Mouse (Mus musculus) cortical plate, adult 2 months (tissue): Measurements from ENCODE around the gene Cdk5r2. TPM values are rescaled to one million over a fixed set of nuclear protein-coding genes. Genes with fewer than 3 reads are reported as not detected.
"Not testable (repeated sequence)": the region's sequence is repeated elsewhere in the genome, so short reads cannot be mapped to it uniquely, and the experiment has no call there.

ENCODE experiments used
- H3K27ac ChIP-seq: fragments of 200-500 bp; 2 replicates; pipeline ENCODE4 v1.5.1; 2012; ENCODE audit warnings: low read length, control low read depth, inconsistent platforms; ENCODE audit not compliant: insufficient read depth
- H3K4me1 ChIP-seq: fragments of 200-500 bp; 2 replicates; pipeline ENCODE4 v1.6.1; 2011; ENCODE audit warnings: low read length; ENCODE audit not compliant: control insufficient read depth, insufficient read depth
- H3K4me3 ChIP-seq: fragments of 200-500 bp; 2 replicates; pipeline ENCODE4 v1.5.1; 2011; ENCODE audit warnings: mild to moderate bottlenecking, low read length, control low read depth; ENCODE audit not compliant: insufficient read depth
- CTCF ChIP-seq: fragments of 200-500 bp; IDR thresholded peaks from 2 replicates; pipeline ENCODE4 v1.5.1; 2011; ENCODE audit warnings: mild to moderate bottlenecking, control low read depth, low read length; ENCODE audit not compliant: insufficient read depth; ENCODE audit errors: extremely low read depth
- POLR2A ChIP-seq: fragments of 200-500 bp; IDR thresholded peaks from 2 replicates; pipeline ENCODE4 v1.6.1; 2011; ENCODE audit warnings: mild to moderate bottlenecking, low read length, control low read depth; ENCODE audit not compliant: insufficient read depth; ENCODE audit errors: extremely low read depth
- polyA plus RNA-seq: library from polyadenylated mRNA; depleted of rRNA; stranded (reverse); fragments of >200 nt; gene quantifications from 2 replicates; pipeline ENCODE4 v1.2.3, GENCODE M21; 2012; rRNA removed

Cdk5r2 gene
- polyA plus RNA-seq = 304 and 313 TPM in 2 replicates

- Histone ChIP-seq H3K4me3 (peak within 1 kb of the TSS; percentile 97), H3K27ac (peak within 1 kb of the TSS; percentile 61), H3K4me1 (peaks cover 16% of the 10 kb centered on the region)
- TF ChIP-seq POLR2A (peak; percentile 88), CTCF (no peak)
These were observed at the start of gene Cdk5r2 for GRCm38 (mm10) chr1:74854306-74855056. Cdk5r2 (plus strand) TSS chr1:74854934.

- H3K4me3 ChIP-seq = no peak overlapping the region
- H3K4me1 ChIP-seq = peaks cover 2% of the 10 kb centered on the region
- TF ChIP-seq POLR2A (no peak), CTCF (no peak)
- H3K27ac ChIP-seq = no peak overlapping the region
These were observed 49.3 kb upstream of the Cdk5r2 start for GRCm38 (mm10) chr1:74805340-74805835.

- Histone ChIP-seq H3K4me1 (peaks cover 2% of the 10 kb centered on the region), H3K27ac (no peak overlapping the region), H3K4me3 (no peak overlapping the region; the same call in 1 of the 2 replicates)
- TF ChIP-seq POLR2A = no peak
- no peak for TF ChIP-seq CTCF
These were observed 48.9 kb upstream of the Cdk5r2 start for GRCm38 (mm10) chr1:74805843-74806242.

- TF ChIP-seq POLR2A (no peak), CTCF (0 out of 2 replicates have a peak, but pooled peaks have one; percentile 4)
- H3K27ac ChIP-seq = peak overlapping the region; percentile 58; the same call in 1 of the 2 replicates
- peak overlapping the region; percentile 15 for H3K4me3 ChIP-seq
These were observed 48.1 kb upstream of the Cdk5r2 start for GRCm38 (mm10) chr1:74806360-74807311.

GRCm38 (mm10) chr1:74807551-74808071, 47.1 kb upstream of the Cdk5r2 start:
- H3K27ac ChIP-seq = no peak overlapping the region
- TF ChIP-seq CTCF (no peak), POLR2A (no peak)
- peaks cover 2% of the 10 kb centered on the region; the same call in 1 of the 2 replicates for H3K4me1 ChIP-seq
- H3K4me3 ChIP-seq = no peak overlapping the region; the same call in 1 of the 2 replicates

More at GRCm38 (mm10) chr1:74806360-74807311, 48.1 kb upstream of the Cdk5r2 start:
- peaks cover 2% of the 10 kb centered on the region for H3K4me1 ChIP-seq

- Histone ChIP-seq H3K4me3 (no peak overlapping the region), H3K27ac (no peak overlapping the region)
- TF ChIP-seq POLR2A (0 out of 2 replicates have a peak, but pooled peaks have one; percentile 16), CTCF (peak; percentile 89)
These were observed 46.7 kb upstream of the Cdk5r2 start for GRCm38 (mm10) chr1:74808078-74808477.

GRCm38 (mm10) chr1:74809007-74809406, 45.7 kb upstream of the Cdk5r2 start:
- Histone ChIP-seq H3K27ac (no peak overlapping the region), H3K4me3 (no peak overlapping the region), H3K4me1 (no peaks in the 10 kb centered on the region)
- TF ChIP-seq CTCF (0 out of 2 replicates have a peak, but pooled peaks have one; percentile 10), POLR2A (no peak)

More at GRCm38 (mm10) chr1:74808078-74808477, 46.7 kb upstream of the Cdk5r2 start:
- peaks cover 2% of the 10 kb centered on the region; the same call in 1 of the 2 replicates for H3K4me1 ChIP-seq

GRCm38 (mm10) chr1:74814931-74815647, 39.6 kb upstream of the Cdk5r2 start:
- no peak overlapping the region for H3K4me3 ChIP-seq

GRCm38 (mm10) chr1:74815965-74816364, 38.8 kb upstream of the Cdk5r2 start:
- not testable (repeated sequence) for H3K27ac ChIP-seq, H3K4me3 ChIP-seq, H3K4me1 ChIP-seq

More at GRCm38 (mm10) chr1:74814931-74815647, 39.6 kb upstream of the Cdk5r2 start:
- Histone ChIP-seq H3K27ac (no peak overlapping the region), H3K4me1 (no peaks in the 10 kb centered on the region)
- TF ChIP-seq CTCF (peak; percentile 41; the same call in 1 of the 2 replicates), POLR2A (no peak)
